Comparison of ENCODE assay signal across 17 mouse cellular contexts in genomic region chr3:95639694-95640093, GRCm38 (mm10). TPM values are rescaled to one million over a fixed set of nuclear protein-coding genes. Genes with fewer than 3 reads are reported as not detected.
A peak's percentile ranks its signal among the peaks of the same experiment; 100 is the strongest.
DNase-seq lines count a peak whose midpoint lies in the region; ATAC-seq and TF ChIP-seq lines count a peak whose summit lies in the region.
"Had no signal": no experiment of that assay in that cellular context is flagged by ENCODE, and none has a peak within 500 bp of the region (broad histone marks: within the 10 kb centered on the region; RNA-seq: fewer than 3 reads in every experiment).

No protein-coding gene starts in this region.

- peaks cover 14% of the 10 kb centered on the region; the same call in 1 of the 2 replicates for H3K36me3 ChIP-seq in kidney, postnatal 0 days (ENCODE audit: insufficient read depth, low read length)
- H3K36me3 ChIP-seq in splenic B cell, adult 2 months (ENCODE audit: control insufficient read depth, insufficient read depth, low read length, poor library complexity, severe bottlenecking) = no peaks in the 10 kb centered on the region
- H3K36me3 ChIP-seq: intestine, embryonic 15.5 days had no signal

- no peak overlapping the region for H3K27ac ChIP-seq in kidney, postnatal 0 days
- H3K27ac ChIP-seq: hindbrain, embryonic 13.5 days; intestine, embryonic 15.5 days; limb, embryonic 10.5 days; neural tube, embryonic 12.5 days had no signal

- H3K4me2 ChIP-seq in kidney, postnatal 0 days (ENCODE audit: low read length) = no peak overlapping the region
- H3K4me2 ChIP-seq: hindbrain, embryonic 13.5 days; intestine, embryonic 15.5 days; neural tube, embryonic 12.5 days had no signal

- H3K27me3 ChIP-seq in kidney, postnatal 0 days (ENCODE audit: insufficient read depth, low read length) = no peaks in the 10 kb centered on the region
- H3K27me3 ChIP-seq in splenic B cell, adult 2 months (ENCODE audit: control insufficient read depth, insufficient read depth, low read length, poor library complexity, severe bottlenecking) = no peaks in the 10 kb centered on the region
- H3K27me3 ChIP-seq: hindbrain, embryonic 13.5 days; intestine, embryonic 15.5 days; neural tube, embryonic 12.5 days had no signal

- peak; percentile 44 for TF ChIP-seq CTCF in kidney, postnatal 0 days (IDR thresholded peaks at IDR 0.05; ENCODE audit: low read depth)

- H3K4me1 ChIP-seq in kidney, postnatal 0 days (replicated peaks; ENCODE audit: insufficient read depth, low read length) = no peaks in the 10 kb centered on the region
- H3K4me1 ChIP-seq: hindbrain, embryonic 13.5 days; intestine, embryonic 15.5 days; limb, embryonic 10.5 days; neural tube, embryonic 12.5 days had no signal

- no peak overlapping the region for H3K4me3 ChIP-seq in kidney, postnatal 0 days (replicated peaks; ENCODE audit: low read depth, low read length)
- H3K4me3 ChIP-seq: hindbrain, embryonic 13.5 days; intestine, embryonic 15.5 days; limb, embryonic 10.5 days; neural tube, embryonic 12.5 days had no signal

- ATAC-seq in kidney, postnatal 0 days (replicated peaks; ENCODE audit: low FRiP score, low read depth) = no peak
- ATAC-seq: activated CD4-positive, CD25-positive, alpha-beta regulatory T cell, adult 4 months; intestine, embryonic 15.5 days had no signal

- no peaks in the 10 kb centered on the region for H3K9me3 ChIP-seq in kidney, postnatal 0 days (replicated peaks; ENCODE audit: low read length)
- H3K9me3 ChIP-seq: G1E; hindbrain, embryonic 13.5 days; intestine, embryonic 15.5 days; limb, embryonic 10.5 days; neural tube, embryonic 12.5 days had no signal

- no peak for DNase-seq in kidney, postnatal 0 days (ENCODE audit: low spot score)
- DNase-seq in kidney, postnatal 25 days = no peak
- peak; percentile 34 for DNase-seq in thymus, postnatal 14 days
- DNase-seq in thymus, postnatal 36 days = no peak
- peak; percentile 23 for DNase-seq in NIH3T3 (ENCODE audit: low read depth)
- DNase-seq in splenic B cell, adult 2 months (ENCODE audit: low read depth, low spot score) = peak; percentile 38
- DNase-seq in adrenal gland, adult 2 months = no peak
- DNase-seq in retina, embryonic 14.5 days (ENCODE audit: low spot score) = no peak
- DNase-seq: cerebellum, postnatal 36 days; heart, adult 18-20 months; kidney, postnatal 36 days had no signal

- H3K9ac ChIP-seq in kidney, postnatal 0 days (ENCODE audit: low read depth, low read length) = no peak overlapping the region
- H3K9ac ChIP-seq: hindbrain, embryonic 13.5 days; intestine, embryonic 15.5 days; neural tube, embryonic 12.5 days had no signal

- 89% methylated on average over 1 of the region's 1 CpGs for WGBS in kidney, postnatal 0 days

RNA-seq across cellular contexts. Expression of gene Ensa, which starts 14.9 kb away (rescaled TPM):
- polyA plus RNA-seq in kidney, postnatal 0 days (2015; fragmentation: Nextera tagmentation; extraction: Ambion mirVana) = 53.8 and 57.3 TPM in 2 replicates
- total RNA-seq in adrenal gland, adult 2 months (2021) = 100 to 1,000 TPM in 1 of 2 experiments, 10 to 100 TPM in 1; 82.5 to 104 TPM
- polyA plus RNA-seq in adrenal gland, adult 2 months (2012; rRNA removed) = 7.2 and 9.0 TPM in 2 replicates

RNA-seq across cellular contexts. Expression of gene Mcl1, which starts 18.9 kb away (rescaled TPM):
- 60.9 and 70.2 TPM in 2 replicates for polyA plus RNA-seq in kidney, postnatal 0 days (2015; fragmentation: Nextera tagmentation; extraction: Ambion mirVana)
- total RNA-seq in adrenal gland, adult 2 months (2021) = 100 to 1,000 TPM; 152 to 159 TPM
- 272 and 291 TPM in 2 replicates for polyA plus RNA-seq in adrenal gland, adult 2 months (2012; rRNA removed)

RNA-seq across cellular contexts. Expression of gene Adamtsl4, which starts 48.0 kb away (rescaled TPM):
- 3.6 TPM in 2 replicates for polyA plus RNA-seq in kidney, postnatal 0 days (2015; fragmentation: Nextera tagmentation; extraction: Ambion mirVana)
- 1 to 10 TPM; 6.0 to 8.8 TPM for total RNA-seq in adrenal gland, adult 2 months (2021)
- polyA plus RNA-seq in adrenal gland, adult 2 months (2012; rRNA removed) = 11.0 and 17.4 TPM in 2 replicates
- polyA plus RNA-seq: G1E had no signal

RNA-seq across cellular contexts. Expression of gene Golph3l, which starts 51.0 kb away (rescaled TPM):
- 33.6 and 34.4 TPM in 2 replicates for polyA plus RNA-seq in kidney, postnatal 0 days (2015; fragmentation: Nextera tagmentation; extraction: Ambion mirVana)
- total RNA-seq in adrenal gland, adult 2 months (2021) = 10 to 100 TPM; 39.3 to 52.5 TPM
- polyA plus RNA-seq in adrenal gland, adult 2 months (2012; rRNA removed) = 2.1 and 2.3 TPM in 2 replicates

Comparison
In these comparisons a context has a peak if more than half of its experiments do, and no peak if none do; other contexts are left out.
1. DNase-seq: peak in thymus, postnatal 14 days (single experiment), NIH3T3 (single experiment) and splenic B cell, adult 2 months (single experiment); none in kidney, postnatal 0 days (single experiment), kidney, postnatal 25 days (0 of 2), thymus, postnatal 36 days (0 of 2), adrenal gland, adult 2 months (single experiment) and retina, embryonic 14.5 days (single experiment).